Mouse (Mus musculus): ENCODE measurements at regions not wholly inside any gene's neighbourhood (a gene's known extent, or its start where the extent isn't known, plus 50 kb on each side); places are given as distances from the start of the nearest gene placed in this dataset.
A peak's percentile ranks its signal among the peaks of the same experiment; 100 is the strongest.

DNA sequence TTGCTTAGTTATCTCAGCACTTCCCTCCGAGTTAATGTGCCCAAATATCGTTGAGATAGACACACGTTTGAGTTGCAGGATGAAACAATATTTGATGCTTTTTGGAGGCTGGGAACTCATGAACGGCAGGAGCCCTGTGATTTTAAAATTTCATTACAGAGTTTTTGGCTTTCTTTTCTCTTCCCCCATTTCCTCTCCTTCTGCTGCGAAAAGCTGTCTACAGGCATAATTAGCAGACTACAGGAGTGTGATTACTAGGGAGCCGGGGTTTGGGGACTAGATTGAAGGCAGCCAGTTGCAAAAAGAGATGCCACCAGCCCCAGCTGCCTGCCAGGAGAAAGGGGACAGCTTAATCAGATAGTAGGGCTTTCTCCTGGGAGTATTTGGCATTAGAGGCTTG, 274.2 kb upstream of the Mki67 start:
- no peak for DNase-seq (ENCODE audit: low spot score)

DNA sequence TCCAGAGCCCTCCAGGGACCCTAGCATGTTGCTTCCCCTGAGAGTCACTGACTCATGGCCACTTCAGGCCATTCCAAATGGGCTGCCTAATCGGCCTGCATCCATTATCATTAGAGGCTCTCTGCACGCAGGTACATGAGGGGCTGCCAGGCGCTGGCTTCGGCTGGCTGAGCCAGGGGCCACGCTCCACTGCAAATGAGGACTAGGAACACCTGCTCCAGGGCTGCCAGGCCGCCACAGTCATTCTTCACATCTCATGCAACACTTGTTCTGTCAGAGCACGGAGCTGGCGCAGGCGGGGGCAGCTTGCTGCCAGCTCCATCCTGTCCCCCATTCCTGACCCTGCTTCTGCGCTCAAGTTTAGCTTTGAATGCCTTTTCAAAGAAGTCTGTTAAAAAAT, 280.7 kb upstream of the Mki67 start:
- no peak for DNase-seq (ENCODE audit: low spot score)

DNA sequence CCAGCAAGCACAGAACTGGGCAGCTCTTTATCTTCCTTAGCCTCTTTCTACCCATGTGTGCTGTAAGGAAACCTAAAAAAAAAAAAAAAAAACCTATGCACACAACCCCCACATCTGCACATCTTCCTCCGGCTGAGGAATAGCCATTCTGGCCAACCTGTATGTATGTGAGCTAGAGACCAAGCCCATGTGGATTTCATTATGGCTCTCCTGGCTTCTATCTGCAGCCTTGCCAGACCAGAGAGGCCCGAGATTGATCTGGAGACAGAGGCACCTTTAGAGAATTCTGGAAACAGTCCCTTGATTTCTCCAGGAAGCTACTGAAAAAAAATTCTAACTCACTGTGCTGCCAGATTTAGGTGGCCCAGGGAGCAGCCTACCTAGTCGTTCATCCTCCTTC, 281.5 kb upstream of the Mki67 start:
- no peak for DNase-seq (ENCODE audit: low spot score)

DNA sequence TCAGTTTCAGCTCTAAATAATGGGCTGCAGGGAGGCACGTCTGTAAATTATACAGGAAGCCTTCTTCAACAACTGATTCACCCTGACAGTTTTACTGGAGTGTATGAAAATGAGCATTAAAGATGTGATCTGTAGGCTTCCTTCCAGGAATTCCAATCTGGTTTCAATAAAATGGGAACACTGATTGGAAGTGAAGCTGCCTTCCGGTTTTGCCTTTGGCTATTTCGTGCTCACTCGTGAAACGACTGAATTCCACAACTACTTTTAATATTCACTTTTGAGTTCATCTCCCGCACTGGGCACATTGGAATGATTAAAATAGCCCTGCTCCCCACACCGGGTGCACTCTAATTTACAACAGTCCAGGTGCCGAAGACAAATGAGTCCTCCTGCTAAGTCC, 286.2 kb upstream of the Mki67 start:
- no peak for DNase-seq (ENCODE audit: low spot score)

DNA sequence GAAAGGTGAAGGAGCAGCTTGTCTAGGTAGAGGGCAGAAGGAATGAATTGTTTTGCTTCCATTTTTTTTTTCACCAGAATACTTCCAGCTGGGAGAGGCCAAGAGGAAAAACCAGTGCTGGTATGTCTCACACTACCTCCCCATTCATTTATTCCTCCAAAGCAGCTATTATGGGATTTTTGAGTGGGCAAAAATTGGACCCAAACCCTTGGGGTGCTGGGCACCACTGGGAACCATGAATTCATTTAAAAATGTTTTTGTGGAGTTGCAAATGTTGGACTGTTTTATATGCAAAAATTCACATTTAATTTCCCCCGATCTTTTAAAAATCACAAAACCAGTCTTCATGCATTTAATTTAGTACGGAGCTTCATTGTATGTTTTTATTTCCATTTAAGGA, 287.1 kb upstream of the Mki67 start:
- DNase-seq (ENCODE audit: low spot score): no peak

DNA sequence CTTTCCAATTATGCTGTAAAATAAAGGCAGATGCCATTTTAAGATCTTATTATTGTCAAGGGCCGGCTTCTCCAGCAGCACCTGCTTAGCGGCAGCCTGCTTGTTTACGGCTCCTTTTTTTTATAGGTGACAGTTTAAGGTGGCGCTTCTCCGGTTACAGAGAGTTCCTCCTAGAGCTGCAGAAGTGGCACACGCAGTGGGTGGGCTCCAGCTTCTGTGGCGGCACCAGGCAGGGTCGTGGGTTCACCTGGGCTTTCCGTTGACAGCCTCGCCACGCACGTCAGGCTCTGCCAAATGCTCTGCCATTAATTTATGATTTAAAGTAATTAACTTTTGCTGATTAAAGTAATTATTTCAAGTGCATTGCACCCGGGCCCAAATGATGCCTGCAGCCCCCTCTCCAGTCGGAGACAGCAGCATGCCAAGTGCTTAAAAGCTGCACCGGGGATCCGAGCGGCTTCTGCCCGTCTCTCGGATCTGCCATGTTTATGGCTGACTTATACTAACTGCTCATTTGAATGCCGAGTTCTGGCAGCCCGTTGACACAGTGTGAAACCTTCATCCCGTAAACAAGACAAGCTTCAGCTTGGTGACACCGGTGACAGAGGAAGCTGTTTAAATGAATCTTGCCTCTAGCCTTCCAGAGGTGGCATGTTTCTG, 291.8 kb upstream of the Mki67 start:
- DNase-seq (ENCODE audit: low spot score): no peak

DNA sequence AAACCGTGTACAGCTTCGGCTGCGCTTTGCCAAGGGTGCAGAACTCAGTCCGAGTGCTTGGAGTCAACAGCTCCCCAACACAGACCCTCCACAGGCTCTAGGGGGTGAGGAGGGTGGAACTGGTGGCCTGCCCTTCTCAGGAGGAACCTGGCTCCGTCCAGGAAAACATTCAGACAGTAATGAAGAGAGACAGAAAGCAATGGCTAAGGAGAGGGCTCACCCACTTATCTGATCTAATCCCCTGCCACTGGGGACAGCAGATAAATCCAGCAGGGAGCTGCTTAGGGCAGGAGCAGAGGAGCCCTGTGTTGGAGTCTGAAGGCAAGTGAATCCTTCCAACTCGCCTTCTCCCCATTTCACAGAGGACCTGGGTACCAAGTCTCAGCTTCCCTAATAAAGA, 292.3 kb upstream of the Mki67 start:
- no peak for DNase-seq (ENCODE audit: low spot score)

DNA sequence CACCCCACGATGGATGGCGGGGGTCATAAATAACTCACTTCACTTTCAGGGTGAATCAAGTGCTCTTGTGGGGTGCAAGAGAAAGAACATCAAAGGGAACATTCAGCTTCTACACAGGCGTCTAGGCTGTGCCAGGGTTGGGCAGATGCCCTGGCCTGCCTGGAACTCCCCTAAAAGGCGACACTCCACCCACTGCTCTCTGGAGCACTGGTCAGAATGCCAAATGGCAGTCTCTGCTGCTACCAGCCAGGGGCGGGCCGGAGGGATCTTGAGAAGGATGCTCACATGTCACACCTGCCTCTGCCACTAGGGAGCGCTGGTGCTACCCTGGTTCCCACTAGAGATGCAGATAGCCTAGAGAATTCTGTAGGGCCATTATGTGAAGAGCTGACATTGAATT, 293.9 kb upstream of the Mki67 start:
- DNase-seq (ENCODE audit: low spot score): peak; percentile 5

DNA sequence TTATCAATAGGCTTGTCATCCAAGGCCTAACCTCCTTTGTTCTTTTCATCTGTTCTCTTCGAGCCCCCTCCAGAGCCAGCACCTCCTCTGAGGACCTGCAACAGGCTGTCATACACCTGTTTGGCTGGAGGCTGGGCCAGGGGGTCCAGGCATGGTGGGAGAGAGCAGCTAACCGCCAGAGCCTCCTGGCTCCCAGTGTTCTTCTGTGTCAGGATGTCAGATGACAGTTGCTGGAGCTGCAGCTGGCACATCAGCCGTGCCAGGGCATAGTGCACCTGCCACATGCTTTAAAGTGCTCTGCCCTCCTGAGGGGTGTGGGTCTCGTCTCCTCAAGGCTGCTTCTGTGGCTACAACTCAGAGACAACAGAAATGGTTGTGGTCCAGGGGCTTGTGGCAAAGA, 298.5 kb upstream of the Mki67 start:
- no peak for DNase-seq (ENCODE audit: low spot score)

DNA sequence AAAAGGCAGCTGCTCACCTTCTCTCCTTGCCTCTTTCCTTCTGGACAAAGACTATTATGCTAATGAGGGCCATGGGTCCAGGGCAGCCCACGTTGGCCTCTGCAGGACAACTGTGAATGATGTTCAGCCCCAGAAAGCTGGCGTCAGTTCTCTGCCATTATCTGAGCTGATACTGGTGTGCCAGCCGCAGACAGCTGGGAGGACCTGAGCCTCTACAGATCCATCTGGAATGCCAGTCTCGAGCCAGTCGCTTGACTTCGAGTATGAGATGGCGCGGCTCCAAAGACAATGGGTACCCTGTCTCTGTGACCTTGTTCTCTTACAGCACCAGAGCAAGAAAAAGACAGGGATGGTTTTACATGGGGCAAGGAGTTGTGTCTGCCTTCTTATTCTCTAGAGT, 300.8 kb upstream of the Mki67 start:
- DNase-seq (ENCODE audit: low spot score): no peak

DNA sequence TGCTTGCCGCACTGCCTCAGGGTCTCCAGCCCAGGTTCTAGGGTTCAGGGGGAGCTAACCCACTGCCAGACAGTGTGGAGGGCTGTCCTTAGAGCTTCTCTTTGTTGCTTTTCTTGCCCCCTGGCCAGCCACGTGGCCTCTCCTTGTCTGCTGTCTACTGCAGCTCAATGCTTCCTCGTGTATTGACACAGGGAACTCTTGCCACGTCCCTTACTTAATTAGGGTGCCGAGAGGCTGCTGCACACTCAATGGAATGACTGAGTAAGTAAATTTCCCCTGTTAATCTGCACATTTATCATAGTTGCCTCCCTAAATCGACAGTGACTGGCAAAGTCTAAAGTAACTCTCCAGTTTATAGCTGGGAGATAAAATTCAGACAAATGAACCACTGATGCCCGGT, 304.4 kb upstream of the Mki67 start:
- DNase-seq (ENCODE audit: low spot score): no peak

DNA sequence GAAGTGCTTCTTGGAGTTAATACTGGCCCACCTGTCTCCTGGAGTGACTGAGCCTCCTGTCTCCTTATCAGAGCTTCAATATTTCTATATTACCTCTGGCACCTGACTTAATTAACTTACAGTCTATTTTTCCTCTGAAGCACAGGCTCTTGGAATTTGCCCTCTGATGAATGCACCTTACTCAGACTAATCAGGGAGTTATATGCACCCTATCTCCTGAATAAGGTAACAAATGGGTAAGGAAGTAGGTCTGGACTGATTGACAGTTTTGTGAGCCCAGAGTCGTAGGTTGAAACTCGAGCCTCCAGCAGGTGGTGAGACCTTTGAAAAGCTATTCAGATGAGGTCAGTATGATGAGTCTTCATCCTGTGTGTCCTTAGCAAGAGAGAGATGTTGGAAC, 304.9 kb upstream of the Mki67 start:
- no peak for DNase-seq (ENCODE audit: low spot score)

DNA sequence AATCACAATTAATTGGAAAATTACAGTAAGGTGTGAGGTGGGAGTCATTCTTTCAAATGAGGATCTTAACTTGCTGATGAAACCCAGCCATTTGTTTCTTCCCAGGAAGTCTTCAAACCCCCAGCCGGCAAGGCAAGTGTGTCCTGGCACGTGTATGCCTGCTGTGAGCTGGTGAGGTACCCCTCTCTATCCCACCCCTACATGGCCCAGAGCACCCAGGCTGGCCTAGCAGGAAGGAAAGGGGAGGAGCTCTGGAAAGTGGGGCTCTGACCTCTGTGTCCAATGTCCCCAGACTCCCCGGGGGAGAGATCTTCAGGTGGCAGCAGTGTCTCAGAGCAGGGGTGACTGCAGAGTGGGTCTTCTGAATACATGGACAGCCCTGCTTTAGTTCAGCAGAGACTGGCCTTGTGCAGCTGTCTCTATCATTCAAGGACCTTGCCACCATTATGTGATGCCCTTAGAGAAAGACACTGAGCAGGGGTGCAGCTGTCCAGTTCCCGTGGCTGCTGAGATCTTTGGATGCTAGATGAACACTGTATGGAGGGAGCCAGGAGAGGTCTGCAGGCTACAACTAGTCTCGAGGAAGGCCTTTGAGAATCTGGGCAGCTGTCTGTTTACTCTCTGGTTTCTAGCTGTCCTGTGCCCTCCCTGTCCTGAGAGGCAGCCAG, 306.8 kb upstream of the Mki67 start:
- no peak for DNase-seq (ENCODE audit: low spot score)

DNA sequence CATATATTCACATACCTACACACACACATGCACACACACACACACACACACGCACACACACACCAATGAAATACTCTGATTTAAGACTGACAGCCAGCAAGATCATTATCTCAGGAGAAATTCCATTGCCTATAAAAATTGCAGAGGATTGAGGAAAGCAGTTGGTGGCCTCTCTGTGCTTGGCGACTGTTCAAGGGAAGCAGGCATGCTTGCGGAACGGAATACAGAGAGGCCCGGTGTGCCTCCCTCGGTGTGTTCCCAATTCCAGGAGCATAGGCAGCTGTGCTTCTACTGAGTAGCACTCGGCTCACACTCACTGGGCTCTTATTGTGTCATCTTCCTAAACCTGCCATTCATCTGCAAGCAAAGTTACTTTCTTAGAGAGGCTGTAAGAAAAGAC, 310.3 kb upstream of the Mki67 start:
- no peak for DNase-seq (ENCODE audit: low spot score)

DNA sequence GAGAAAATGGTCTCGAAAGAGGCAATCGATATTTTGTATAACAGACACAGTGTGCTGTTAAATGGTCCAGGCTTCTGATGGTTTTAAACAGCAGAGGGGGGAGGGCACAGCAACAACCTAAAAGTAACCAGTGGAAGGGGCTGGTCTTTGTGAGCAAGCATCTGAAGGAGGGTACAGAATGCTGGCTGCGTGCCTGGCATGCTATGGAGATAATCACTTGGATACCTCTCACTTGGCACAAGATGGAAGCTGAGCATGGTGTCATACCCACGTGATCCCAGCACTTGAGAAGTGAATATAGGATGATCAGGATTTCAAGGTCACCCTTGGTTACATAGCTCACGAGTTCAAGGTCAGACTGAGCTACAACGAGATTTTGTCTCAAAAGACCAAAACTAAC, 315.9 kb upstream of the Mki67 start:
- no peak for DNase-seq (ENCODE audit: low spot score)

DNA sequence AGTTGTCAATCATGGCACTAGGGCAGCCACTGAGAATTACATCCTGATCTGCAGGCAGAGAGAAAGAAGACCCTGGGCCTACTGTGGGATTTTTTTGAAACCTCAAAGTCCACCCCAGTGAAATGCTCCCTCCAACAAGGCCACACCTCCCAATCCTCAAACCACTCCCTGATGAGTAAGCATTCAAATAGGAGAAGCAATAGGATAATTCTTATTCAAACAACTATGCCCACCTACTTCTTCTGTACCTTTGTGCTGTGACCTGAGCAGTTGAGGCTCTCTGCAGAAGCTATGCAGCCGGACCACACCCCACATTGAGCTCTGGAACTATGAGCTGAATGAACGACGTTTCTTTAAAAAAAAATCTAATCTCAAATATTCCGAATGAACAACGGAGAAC, 317.4 kb upstream of the Mki67 start:
- DNase-seq (ENCODE audit: low spot score): no peak

DNA sequence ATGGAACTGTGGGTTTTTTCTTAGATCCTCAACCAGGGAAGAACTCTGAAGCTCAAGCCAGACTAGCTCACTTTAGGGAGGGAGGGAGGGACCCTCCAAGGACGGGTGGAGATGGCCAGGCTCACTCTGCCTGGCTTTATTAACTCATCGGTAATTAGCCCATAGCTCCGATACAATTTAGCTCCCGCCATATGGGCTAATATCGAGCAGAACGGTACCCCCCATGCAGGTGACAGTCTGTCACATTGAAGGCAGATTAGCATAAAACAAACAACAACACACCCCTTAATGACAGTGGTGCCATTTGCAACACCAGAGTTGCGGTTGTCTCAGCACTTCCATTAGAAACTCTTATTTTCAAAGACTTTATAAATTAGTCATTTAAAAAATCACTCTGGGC, 319.6 kb upstream of the Mki67 start:
- DNase-seq (ENCODE audit: low spot score): no peak

DNA sequence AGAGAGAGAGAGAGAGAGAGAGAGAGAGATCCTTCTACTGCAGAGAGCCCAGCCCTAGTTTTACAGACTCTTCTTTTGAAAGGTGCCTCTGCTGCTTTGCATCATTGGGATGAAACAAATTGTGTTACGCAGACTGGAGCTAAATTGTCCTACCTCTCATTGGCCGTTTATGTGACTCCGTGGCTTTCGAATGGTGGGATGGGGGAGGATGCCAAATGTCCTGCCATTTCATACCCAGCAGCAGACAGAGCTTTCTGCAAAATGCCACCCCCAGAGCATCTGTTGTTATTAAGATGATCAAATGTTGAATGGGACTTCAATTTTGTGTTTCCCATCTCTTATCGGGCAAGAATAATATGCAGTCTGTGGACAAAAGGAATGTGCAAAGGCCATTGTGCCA, 321.9 kb upstream of the Mki67 start:
- no peak for DNase-seq (ENCODE audit: low spot score)

DNA sequence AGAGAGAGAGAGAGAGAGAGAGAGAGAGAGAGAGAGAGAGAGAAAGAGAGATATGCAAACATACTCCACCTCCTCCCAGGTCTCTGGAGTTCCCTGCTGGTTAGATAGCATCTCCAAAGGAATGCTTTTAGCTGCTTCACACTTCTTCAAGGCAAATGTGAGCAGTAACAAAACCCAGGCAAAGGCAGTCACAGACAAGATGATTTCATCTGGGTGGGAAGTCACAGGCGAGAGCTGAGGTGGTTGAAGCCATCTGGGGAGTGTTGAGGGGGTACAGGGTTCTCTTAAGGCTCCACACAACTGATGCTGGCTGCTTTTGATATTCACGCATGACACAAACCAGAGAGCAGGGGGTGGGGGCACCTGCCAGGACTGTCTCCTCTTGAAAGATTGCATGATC, 322.7 kb upstream of the Mki67 start:
- no peak for DNase-seq (ENCODE audit: low spot score)

DNA sequence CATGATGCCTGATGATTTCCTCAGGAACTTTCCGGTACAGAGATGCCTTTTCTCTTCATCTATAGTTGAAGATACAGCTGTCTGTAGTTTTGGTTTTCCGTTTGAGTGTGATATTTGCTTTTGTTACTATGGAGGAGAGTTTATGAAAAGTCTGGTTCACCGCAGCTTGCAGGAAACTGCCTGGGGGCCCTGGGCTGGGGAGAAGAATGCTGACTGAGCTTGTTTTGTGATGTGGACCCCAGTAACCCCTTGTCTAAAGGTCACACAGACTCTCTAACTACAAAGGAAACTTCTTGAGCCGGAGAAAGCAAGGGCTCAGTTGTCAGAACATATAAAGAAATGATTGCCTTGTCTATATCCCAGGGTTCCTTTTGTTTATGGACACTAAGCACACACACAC, 325.8 kb upstream of the Mki67 start:
- DNase-seq (ENCODE audit: low spot score): no peak

DNA sequence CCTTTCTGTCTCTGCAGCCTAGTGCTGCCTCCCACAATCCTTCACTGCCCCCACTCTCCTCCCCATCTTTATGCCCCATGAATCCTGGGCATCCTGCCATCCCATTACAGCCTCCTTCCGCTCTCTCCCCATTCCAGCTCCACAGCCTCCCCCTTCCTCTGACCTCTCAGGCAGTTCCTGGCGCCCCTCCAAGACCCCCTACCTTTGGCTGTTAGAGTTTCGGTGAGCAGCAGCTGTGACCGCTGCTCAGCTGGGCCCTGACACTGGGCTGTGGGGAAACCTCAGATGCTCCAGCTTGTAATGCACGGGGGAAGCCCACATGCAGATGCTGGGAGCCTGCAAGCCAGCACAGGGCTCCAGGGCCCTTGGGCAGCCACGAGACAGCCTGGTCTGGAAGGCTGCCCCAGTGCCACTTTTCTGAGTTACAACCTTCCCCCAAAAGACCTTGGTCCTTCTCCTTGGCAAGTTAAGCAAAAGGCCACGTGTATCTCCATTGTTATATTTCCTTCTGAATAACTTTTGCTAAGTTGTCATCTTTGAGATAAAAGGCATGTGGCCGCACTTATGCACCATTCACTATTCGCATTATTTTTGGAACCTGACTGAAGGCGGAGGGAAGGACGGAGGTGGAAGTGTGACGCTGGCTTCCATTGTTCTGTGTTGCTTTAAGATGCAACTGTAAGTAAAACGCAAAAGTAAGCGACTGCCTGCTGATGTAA, 330.6 kb upstream of the Mki67 start:
- no peak for DNase-seq (ENCODE audit: low spot score)

DNA sequence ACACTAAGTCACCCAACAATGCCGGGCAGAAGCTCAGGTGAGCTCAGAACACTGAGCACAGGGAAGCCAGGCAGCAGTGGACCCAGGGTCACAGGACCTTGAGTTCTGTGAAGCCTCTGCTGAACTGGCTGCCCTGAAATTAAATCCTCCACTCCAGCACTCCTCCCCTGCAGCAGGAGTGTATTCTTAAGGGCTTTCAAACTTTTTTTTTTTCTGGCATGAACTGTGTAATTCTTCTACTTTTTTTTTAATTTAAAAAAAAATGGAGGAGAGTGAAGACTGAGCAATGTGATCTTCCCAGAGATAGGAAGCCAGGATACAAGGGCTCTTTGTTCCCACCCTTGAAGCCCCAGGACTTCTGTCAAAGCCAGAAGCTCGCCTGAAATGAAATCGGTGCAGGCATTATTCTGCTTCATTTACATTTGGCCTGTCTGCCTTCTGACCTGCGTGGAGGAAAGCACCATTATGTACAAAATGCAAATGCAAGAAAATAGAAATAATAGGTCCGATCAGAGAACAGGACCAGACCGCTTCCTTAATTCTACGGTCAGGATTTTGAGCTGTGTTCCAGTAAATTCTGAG, 331.3 kb upstream of the Mki67 start:
- no peak for DNase-seq (ENCODE audit: low spot score)

DNA sequence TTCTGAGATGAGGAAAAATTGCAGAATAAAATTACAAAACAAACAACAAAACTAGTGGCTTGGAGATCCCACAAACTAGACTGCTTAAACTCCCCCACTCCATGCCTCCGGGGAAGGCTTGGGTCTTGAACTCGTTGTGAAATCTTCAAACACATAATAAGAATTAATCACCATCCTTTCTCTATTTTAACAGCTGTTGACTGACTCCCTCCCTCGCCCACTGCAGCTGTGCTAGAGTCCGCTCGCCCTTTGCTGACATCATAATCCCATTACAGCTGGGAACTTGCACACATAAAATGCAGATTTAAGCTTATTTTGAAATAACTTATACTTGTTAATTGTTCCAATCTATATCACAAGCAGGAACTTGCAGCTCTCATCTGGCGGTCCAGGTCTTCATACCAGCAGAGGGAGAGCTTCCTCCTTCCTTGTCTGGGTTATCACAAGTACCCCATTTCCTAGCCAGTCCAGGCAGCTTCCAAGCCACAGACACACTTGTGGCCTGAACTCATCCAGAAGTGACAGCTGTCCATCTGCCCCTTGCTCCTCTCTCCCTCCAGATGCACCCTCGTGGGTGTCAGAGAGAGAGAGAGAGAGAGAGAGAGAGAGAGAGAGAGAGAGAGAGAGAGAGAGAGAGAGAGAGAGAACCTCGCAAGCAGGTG, 332.9 kb upstream of the Mki67 start:
- DNase-seq (ENCODE audit: low spot score): no peak
